Mouse (Mus musculus): ENCODE measurements around the gene Rilp.

GRCm38 (mm10) chr11:75462865-75463336 is 47.0 kb upstream of the Rilp start:
- TF ChIP-seq CTCF (conservative IDR thresholded peaks at IDR 0.05; ENCODE audit: low read length) = no peak
- no peak for TF ChIP-seq POU5F1 (IDR thresholded peaks at IDR 0.05; ENCODE audit: borderline replicate concordance, low read length)
- no peak for TF ChIP-seq NANOG (IDR thresholded peaks at IDR 0.05; ENCODE audit: borderline replicate concordance, low read length)

Measured in E14TG2a.4 (cell line).